Mouse (Mus musculus) midbrain, embryonic 13.5 days (tissue): Measurements from ENCODE around the gene Serpinb1a. TPM values are rescaled to one million over a fixed set of nuclear protein-coding genes. Genes with fewer than 3 reads are reported as not detected.
A peak's percentile ranks its signal among the peaks of the same experiment; 100 is the strongest.

ENCODE experiments used
- ATAC-seq: fragments of 200-750 bp; cut with Nextera tagmentation; 2 replicates; pipeline ENCODE4 v1.8.0; 2017; ENCODE audit warnings: mild to moderate bottlenecking, moderate TSS enrichment, moderate library complexity
- H3K27ac ChIP-seq: fragments of 300-500 bp; sonication (generic); 2 replicates; pipeline ENCODE4 v1.5.1; 2015; ENCODE audit warnings: inconsistent platforms, mild to moderate bottlenecking, moderate library complexity
- H3K27me3 ChIP-seq: fragments of 300-500 bp; sonication (generic); 2 replicates; pipeline ENCODE4 v1.6.1; 2015; ENCODE audit warnings: mild to moderate bottlenecking, inconsistent platforms
- H3K36me3 ChIP-seq: fragments of 300-500 bp; sonication (generic); 2 replicates; pipeline ENCODE4 v1.6.1; 2015; ENCODE audit warnings: mild to moderate bottlenecking, inconsistent platforms
- H3K4me1 ChIP-seq: fragments of 300-500 bp; sonication (generic); replicated peaks from 2 replicates; pipeline ENCODE4 v1.6.1; 2015; ENCODE audit warnings: inconsistent platforms
- H3K4me2 ChIP-seq: fragments of 300-500 bp; sonication (generic); replicated peaks from 2 replicates; pipeline ENCODE4 v1.6.1; 2015; ENCODE audit warnings: moderate library complexity, mild to moderate bottlenecking, inconsistent platforms
- H3K4me3 ChIP-seq: fragments of 300-500 bp; sonication (generic); replicated peaks from 2 replicates; pipeline ENCODE4 v1.5.1; 2015; ENCODE audit warnings: mild to moderate bottlenecking, inconsistent platforms
- H3K9ac ChIP-seq: fragments of 300-500 bp; sonication (generic); replicated peaks from 2 replicates; pipeline ENCODE4 v1.6.1; 2015; ENCODE audit warnings: mild to moderate bottlenecking, inconsistent platforms
- H3K9me3 ChIP-seq: fragments of 300-500 bp; sonication (generic); 2 replicates; pipeline ENCODE4 v1.6.1; 2016; ENCODE audit warnings: mild to moderate bottlenecking, inconsistent platforms
- WGBS: fragments of 180-500 bp; shearing (Covaris S2); methylation state at CpG from one replicate; pipeline ENCODE4 v1.1.7; 2015; 5-methylcytosine and 5-hydroxymethylcytosine counted together
- polyA plus RNA-seq: library from polyadenylated mRNA; unstranded; fragments of >200 nt; fragmentation: Nextera tagmentation; extraction: Ambion mirVana; gene quantifications from 2 replicates; pipeline ENCODE4 v1.2.1, GENCODE M21; 2015

Gene Serpinb1a
- polyA plus RNA-seq, 1 experiment from 2014 or later = 2.6 TPM

- no peak overlapping the region for H3K27ac ChIP-seq
- peaks cover 31% of the 10 kb centered on the region for H3K36me3 ChIP-seq
- no peaks in the 10 kb centered on the region for H3K9me3 ChIP-seq
- no peaks in the 10 kb centered on the region for H3K27me3 ChIP-seq
- H3K9ac ChIP-seq = no peak overlapping the region
- H3K4me2 ChIP-seq = no peak overlapping the region
- WGBS = 24% methylated on average over 3 of the region's 3 CpGs
- no peak for ATAC-seq
- no peak overlapping the region for H3K4me3 ChIP-seq
- peaks cover 35% of the 10 kb centered on the region for H3K4me1 ChIP-seq
Observed at GRCm38 (mm10) chr13:32807624-32808023, 43.4 kb downstream of the Serpinb1a start.

DNA sequence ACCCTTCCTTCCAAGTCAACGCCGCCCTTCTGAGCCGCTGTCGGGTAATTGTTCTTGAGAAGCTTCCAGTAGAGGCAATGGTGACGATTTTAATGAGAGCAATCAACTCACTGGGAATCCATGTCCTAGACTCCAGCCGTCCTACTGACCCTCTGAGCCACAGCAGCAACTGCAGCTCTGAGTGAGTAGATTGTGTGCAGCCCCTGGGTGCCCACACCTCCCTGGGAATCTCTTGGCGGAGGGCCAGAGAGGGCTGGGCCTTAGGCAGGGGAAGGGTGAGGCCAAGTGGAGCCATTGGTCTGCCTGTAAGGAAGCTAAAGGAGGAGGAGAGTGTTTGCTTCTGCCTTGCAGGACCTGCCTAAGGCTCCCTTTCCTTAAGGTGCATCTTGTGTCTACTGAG is 44.2 kb downstream of the Serpinb1a start:
- Histone ChIP-seq H3K4me2 (no peak overlapping the region), H3K27me3 (no peaks in the 10 kb centered on the region), H3K36me3 (peaks cover 31% of the 10 kb centered on the region), H3K4me3 (no peak overlapping the region), H3K4me1 (peaks cover 35% of the 10 kb centered on the region), H3K27ac (no peak overlapping the region), H3K9ac (no peak overlapping the region), H3K9me3 (no peaks in the 10 kb centered on the region)
- 75% methylated on average over 7 of the region's 7 CpGs for WGBS
- no peak for ATAC-seq

- H3K4me1 ChIP-seq = peaks cover 41% of the 10 kb centered on the region
- H3K4me3 ChIP-seq = peak overlapping the region; percentile 83
- ATAC-seq = no peak
- 62% methylated on average over 4 of the region's 4 CpGs for WGBS
- no peaks in the 10 kb centered on the region for H3K27me3 ChIP-seq
- H3K9me3 ChIP-seq = no peaks in the 10 kb centered on the region
- H3K4me2 ChIP-seq = peak overlapping the region; percentile 83
- H3K36me3 ChIP-seq = peaks cover 20% of the 10 kb centered on the region
- H3K27ac ChIP-seq = no peak overlapping the region
- H3K9ac ChIP-seq = peak overlapping the region; percentile 77
Observed at GRCm38 (mm10) chr13:32803701-32804345, 47.2 kb downstream of the Serpinb1a start.

- Histone ChIP-seq H3K27ac (peak within 1 kb of the TSS; percentile 82), H3K4me3 (peak within 1 kb of the TSS; percentile 83), H3K9me3 (no peaks in the 10 kb centered on the region), H3K9ac (peak within 1 kb of the TSS; percentile 77), H3K4me2 (peak within 1 kb of the TSS; percentile 83), H3K27me3 (no peaks in the 10 kb centered on the region), H3K4me1 (peaks cover 35% of the 10 kb centered on the region), H3K36me3 (peaks cover 10% of the 10 kb centered on the region)
- ATAC-seq = peak; percentile 62
- WGBS = under 1% methylated on average over 95 of the region's 95 CpGs
Observed at GRCm38 (mm10) chr13:32802259-32803081, 48.5 kb downstream of the Serpinb1a start, which contains the start of gene D930007J09Rik. Gene D930007J09Rik, minus strand, starts transcription at chr13:32802849.

DNA sequence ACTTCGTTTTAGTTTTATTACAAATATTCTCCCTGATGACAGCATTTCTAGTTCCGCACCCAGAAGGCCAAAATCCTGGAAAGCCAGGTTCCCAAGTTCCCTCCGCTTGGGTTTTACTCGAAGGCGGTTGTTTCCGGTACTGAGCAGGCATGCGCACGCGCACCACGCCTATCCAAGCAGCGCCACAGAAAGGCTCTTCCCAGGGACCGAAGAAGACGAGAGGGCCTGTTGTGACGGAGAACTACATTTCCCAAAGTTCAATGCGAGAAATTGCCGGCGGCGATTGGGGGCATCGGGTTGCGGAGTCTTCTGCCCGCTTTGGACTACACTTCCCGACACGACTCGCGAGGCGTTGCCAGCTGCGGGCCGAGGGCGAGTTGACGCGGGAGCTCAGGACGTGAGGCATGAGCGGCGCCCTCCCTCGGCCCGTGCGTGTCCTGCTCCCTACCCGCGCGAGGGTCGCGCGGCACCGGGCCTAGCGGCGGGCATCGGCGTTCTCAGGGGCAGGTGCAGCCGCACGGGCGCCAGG is 49.2 kb downstream of the Serpinb1a start, which contains the start of gene Wrnip1:
Wrnip1 (plus strand) TSS at position 346 of the 529 bp plus-strand sequence.
- under 1% methylated on average over 50 of the region's 51 CpGs for WGBS
- H3K9me3 ChIP-seq = no peaks in the 10 kb centered on the region

GRCm38 (mm10) chr13:32800859-32801258 is 50.1 kb downstream of the Serpinb1a start:
- no peak for ATAC-seq
- Histone ChIP-seq H3K27me3 (no peaks in the 10 kb centered on the region), H3K4me1 (peaks cover 29% of the 10 kb centered on the region), H3K36me3 (no peaks in the 10 kb centered on the region), H3K4me3 (peak overlapping the region; percentile 83), H3K4me2 (peak overlapping the region; percentile 50), H3K27ac (no peak overlapping the region), H3K9me3 (no peaks in the 10 kb centered on the region), H3K9ac (peak overlapping the region; percentile 56; the same call in 1 of the 2 replicates)

More for the DNA sequence above, 49.2 kb downstream of the Serpinb1a start, which contains the start of gene Wrnip1:
- Histone ChIP-seq H3K9ac (peak within 1 kb of the TSS; percentile 77), H3K4me3 (peak within 1 kb of the TSS; percentile 83), H3K36me3 (peaks cover 6% of the 10 kb centered on the region), H3K4me1 (peaks cover 31% of the 10 kb centered on the region), H3K4me2 (peak within 1 kb of the TSS; percentile 83), H3K27me3 (no peaks in the 10 kb centered on the region), H3K27ac (peak within 1 kb of the TSS; percentile 82)
- ATAC-seq = peak; percentile 99

DNA sequence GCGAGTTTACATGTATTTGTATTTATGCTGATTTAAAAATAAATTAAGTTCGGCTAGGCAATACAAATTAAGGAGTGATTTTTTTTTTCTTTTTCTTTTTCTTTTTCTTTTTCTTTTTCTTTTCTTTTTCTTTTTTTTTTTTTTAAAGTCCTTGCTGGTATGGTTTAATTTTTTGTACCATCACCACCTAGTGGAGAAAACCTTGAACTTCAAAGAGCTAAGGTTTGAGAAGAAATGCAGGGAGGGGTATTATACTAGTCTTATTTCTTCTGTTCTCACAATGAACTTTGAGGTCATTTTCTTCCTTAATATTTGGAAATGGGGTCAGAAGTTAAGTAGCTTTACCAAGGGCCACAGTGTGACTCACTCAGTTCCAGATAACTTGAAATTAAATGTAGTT is 51.9 kb downstream of the Serpinb1a start:
- H3K9ac ChIP-seq = no peak overlapping the region
- no peak for ATAC-seq
- no peaks in the 10 kb centered on the region for H3K36me3 ChIP-seq
- H3K9me3 ChIP-seq = no peaks in the 10 kb centered on the region
- H3K4me2 ChIP-seq = no peak overlapping the region
- WGBS = 74% methylated on average over 2 of the region's 2 CpGs
- H3K27me3 ChIP-seq = no peaks in the 10 kb centered on the region
- H3K4me3 ChIP-seq = no peak overlapping the region
- no peak overlapping the region for H3K27ac ChIP-seq
- peaks cover 18% of the 10 kb centered on the region for H3K4me1 ChIP-seq

GRCm38 (mm10) chr13:32797085-32797484 is 53.9 kb downstream of the Serpinb1a start:
- H3K9me3 ChIP-seq = no peaks in the 10 kb centered on the region
- no peak overlapping the region for H3K27ac ChIP-seq
- H3K36me3 ChIP-seq = no peaks in the 10 kb centered on the region
- 86% methylated on average over 1 of the region's 1 CpGs for WGBS
- H3K27me3 ChIP-seq = no peaks in the 10 kb centered on the region
- H3K4me2 ChIP-seq = no peak overlapping the region
- no peak for ATAC-seq
- H3K4me3 ChIP-seq = no peak overlapping the region
- no peak overlapping the region for H3K9ac ChIP-seq
- peaks cover 6% of the 10 kb centered on the region; the same call in 1 of the 2 replicates for H3K4me1 ChIP-seq

- H3K4me1 ChIP-seq = no peaks in the 10 kb centered on the region
- ATAC-seq = no peak
- no peak overlapping the region for H3K4me3 ChIP-seq
- 87% methylated on average over 5 of the region's 5 CpGs for WGBS
- H3K36me3 ChIP-seq = no peaks in the 10 kb centered on the region
- H3K27me3 ChIP-seq = no peaks in the 10 kb centered on the region
- no peak overlapping the region for H3K4me2 ChIP-seq
- H3K9me3 ChIP-seq = no peaks in the 10 kb centered on the region
- no peak overlapping the region for H3K27ac ChIP-seq
- H3K9ac ChIP-seq = no peak overlapping the region
Observed at GRCm38 (mm10) chr13:32795166-32795565, 55.8 kb downstream of the Serpinb1a start.

- H3K4me2 ChIP-seq = no peak overlapping the region
- H3K9ac ChIP-seq = no peak overlapping the region
- H3K9me3 ChIP-seq = no peaks in the 10 kb centered on the region
- H3K36me3 ChIP-seq = no peaks in the 10 kb centered on the region
- 83% methylated on average over 2 of the region's 2 CpGs for WGBS
- H3K4me3 ChIP-seq = no peak overlapping the region
- H3K27me3 ChIP-seq = no peaks in the 10 kb centered on the region
- H3K27ac ChIP-seq = no peak overlapping the region
- H3K4me1 ChIP-seq = no peaks in the 10 kb centered on the region
- no peak for ATAC-seq
Observed at GRCm38 (mm10) chr13:32794619-32795018, 56.4 kb downstream of the Serpinb1a start.
